Mouse (Mus musculus): Measurements from ENCODE around the gene Cdk12. TPM values are rescaled to one million over a fixed set of nuclear protein-coding genes. Genes with fewer than 3 reads are reported as not detected.
A peak's percentile ranks its signal among the peaks of the same experiment; 100 is the strongest.

Gene Cdk12
- total RNA-seq, 1 experiment, result 68.8 TPM

- in situ Hi-C loops (cut with MboI; ENCODE audit: low sequenced_read_pairs in 2 of 2, unreplicated experiment in 2 of 2), result no loop called here
- Histone ChIP-seq H3K36me3 (ENCODE audit: control insufficient read depth, insufficient read depth, low read length, poor library complexity, severe bottlenecking) (no peaks in the 10 kb centered on the region), H3K4me3 (ENCODE audit: insufficient read depth in 1 of 2, low read depth in 1 of 2, low read length in 2 of 2, poor library complexity in 1 of 2, severe bottlenecking in 1 of 2) (no peak overlapping the region), H3K9ac (ENCODE audit: insufficient read depth, low read depth, low read length, poor library complexity, severe bottlenecking) (no peak overlapping the region), H3K4me1 (ENCODE audit: control insufficient read depth in 2 of 2, insufficient read depth in 2 of 2, low read length in 2 of 2, poor library complexity in 1 of 2) (no peaks in the 10 kb centered on the region; a peak in 1 of 4 replicates), H3K27ac (ENCODE audit: insufficient read depth, low read depth, low read length, poor library complexity, severe bottlenecking) (no peak overlapping the region), H3K9me3 (ENCODE audit: control insufficient read depth, insufficient read depth, low read depth, low read length) (no peaks in the 10 kb centered on the region)
- DNase-seq (ENCODE audit: low read depth, low spot score), result no peak
- TF ChIP-seq CHD2 (IDR thresholded peaks at IDR 0.05; ENCODE audit: low read depth, low read length) (no peak), ZC3H11A (IDR thresholded peaks at IDR 0.05; ENCODE audit: borderline replicate concordance, low read depth, low read length) (no peak)
These were observed 121.1 kb downstream of the Cdk12 start for GRCm38 (mm10) chr11:98323933-98324332.

- DNase-seq (ENCODE audit: low read depth, low spot score), result no peak
These were observed 122.4 kb downstream of the Cdk12 start for GRCm38 (mm10) chr11:98325191-98325820.

GRCm38 (mm10) chr11:98325821-98326218 lies 123.0 kb downstream of the Cdk12 start:
- TF ChIP-seq MAFK (IDR thresholded peaks at IDR 0.05; ENCODE audit: insufficient read depth, low read depth, low read length) (no peak), HCFC1 (IDR thresholded peaks at IDR 0.05; ENCODE audit: borderline replicate concordance, insufficient read depth, low read length) (no peak), ZC3H11A (IDR thresholded peaks at IDR 0.05; ENCODE audit: borderline replicate concordance, low read depth, low read length) (no peak), CHD2 (IDR thresholded peaks at IDR 0.05; ENCODE audit: low read depth, low read length) (no peak), ZNF384 (IDR thresholded peaks at IDR 0.05; ENCODE audit: low read depth, low read length) (no peak)
- peaks cover 0 to 4% of the 10 kb centered on the region in 2 experiments; a peak in 1 of 4 replicates for H3K4me1 ChIP-seq (ENCODE audit: control insufficient read depth in 2 of 2, insufficient read depth in 2 of 2, low read length in 2 of 2, poor library complexity in 1 of 2)
- no peaks in the 10 kb centered on the region for H3K9me3 ChIP-seq (ENCODE audit: control insufficient read depth, insufficient read depth, low read depth, low read length)
- no peak overlapping the region for H3K9ac ChIP-seq (ENCODE audit: insufficient read depth, low read depth, low read length, poor library complexity, severe bottlenecking)
- in situ Hi-C loops (cut with MboI; ENCODE audit: low sequenced_read_pairs in 2 of 2, unreplicated experiment in 2 of 2), result no loop called here
- no peak for DNase-seq (ENCODE audit: low read depth, low spot score)
- H3K4me3 ChIP-seq (ENCODE audit: insufficient read depth in 1 of 2, low read depth in 1 of 2, low read length in 2 of 2, poor library complexity in 1 of 2, severe bottlenecking in 1 of 2), result no peak overlapping the region
- no peak overlapping the region for H3K27ac ChIP-seq (ENCODE audit: insufficient read depth, low read depth, low read length, poor library complexity, severe bottlenecking)
- H3K36me3 ChIP-seq (ENCODE audit: control insufficient read depth, insufficient read depth, low read length, poor library complexity, severe bottlenecking), result no peaks in the 10 kb centered on the region

More at GRCm38 (mm10) chr11:98325191-98325820, 122.4 kb downstream of the Cdk12 start:
- no peaks in the 10 kb centered on the region for H3K9me3 ChIP-seq (ENCODE audit: control insufficient read depth, insufficient read depth, low read depth, low read length)
- no peak overlapping the region for H3K9ac ChIP-seq (ENCODE audit: insufficient read depth, low read depth, low read length, poor library complexity, severe bottlenecking)
- TF ChIP-seq ZC3H11A (IDR thresholded peaks at IDR 0.05; ENCODE audit: borderline replicate concordance, low read depth, low read length) (no peak), HCFC1 (IDR thresholded peaks at IDR 0.05; ENCODE audit: borderline replicate concordance, insufficient read depth, low read length) (no peak), ZNF384 (IDR thresholded peaks at IDR 0.05; ENCODE audit: low read depth, low read length) (no peak), MAFK (IDR thresholded peaks at IDR 0.05; ENCODE audit: insufficient read depth, low read depth, low read length) (no peak), CHD2 (IDR thresholded peaks at IDR 0.05; ENCODE audit: low read depth, low read length) (no peak)
- H3K4me3 ChIP-seq (ENCODE audit: insufficient read depth in 1 of 2, low read depth in 1 of 2, low read length in 2 of 2, poor library complexity in 1 of 2, severe bottlenecking in 1 of 2), result no peak overlapping the region
- H3K4me1 ChIP-seq (ENCODE audit: control insufficient read depth in 2 of 2, insufficient read depth in 2 of 2, low read length in 2 of 2, poor library complexity in 1 of 2), result peaks cover 0 to 4% of the 10 kb centered on the region in 2 experiments; a peak in 1 of 4 replicates
- in situ Hi-C loops (cut with MboI; ENCODE audit: low sequenced_read_pairs in 2 of 2, unreplicated experiment in 2 of 2), result no loop called here
- H3K27ac ChIP-seq (ENCODE audit: insufficient read depth, low read depth, low read length, poor library complexity, severe bottlenecking), result no peak overlapping the region
- H3K36me3 ChIP-seq (ENCODE audit: control insufficient read depth, insufficient read depth, low read length, poor library complexity, severe bottlenecking), result no peaks in the 10 kb centered on the region

GRCm38 (mm10) chr11:98326741-98327135 lies 123.9 kb downstream of the Cdk12 start:
- Histone ChIP-seq H3K36me3 (ENCODE audit: control insufficient read depth, insufficient read depth, low read length, poor library complexity, severe bottlenecking) (no peaks in the 10 kb centered on the region), H3K4me1 (ENCODE audit: control insufficient read depth in 2 of 2, insufficient read depth in 2 of 2, low read length in 2 of 2, poor library complexity in 1 of 2) (peaks cover 0 to 4% of the 10 kb centered on the region in 2 experiments; a peak in 1 of 4 replicates), H3K4me3 (ENCODE audit: insufficient read depth in 1 of 2, low read depth in 1 of 2, low read length in 2 of 2, poor library complexity in 1 of 2, severe bottlenecking in 1 of 2) (peak overlapping the region in 1 of 2 experiments; percentile 56; a peak in 1 of 4 replicates), H3K9ac (ENCODE audit: insufficient read depth, low read depth, low read length, poor library complexity, severe bottlenecking) (0 out of 2 replicates have a peak overlapping the region, but pooled peaks have one; percentile 0), H3K27ac (ENCODE audit: insufficient read depth, low read depth, low read length, poor library complexity, severe bottlenecking) (no peak overlapping the region), H3K9me3 (ENCODE audit: control insufficient read depth, insufficient read depth, low read depth, low read length) (no peaks in the 10 kb centered on the region)
- TF ChIP-seq ZC3H11A (IDR thresholded peaks at IDR 0.05; ENCODE audit: borderline replicate concordance, low read depth, low read length), result no peak
- TF ChIP-seq CHD2 (IDR thresholded peaks at IDR 0.05; ENCODE audit: low read depth, low read length), result no peak
- TF ChIP-seq MAFK (IDR thresholded peaks at IDR 0.05; ENCODE audit: insufficient read depth, low read depth, low read length), result no peak
- TF ChIP-seq ZNF384 (IDR thresholded peaks at IDR 0.05; ENCODE audit: low read depth, low read length), result no peak
- no peak for TF ChIP-seq HCFC1 (IDR thresholded peaks at IDR 0.05; ENCODE audit: borderline replicate concordance, insufficient read depth, low read length)
- no peak for DNase-seq (ENCODE audit: low read depth, low spot score)
- in situ Hi-C loops (cut with MboI; ENCODE audit: low sequenced_read_pairs in 2 of 2, unreplicated experiment in 2 of 2), result no loop called here

Data from ES-E14 (cell line).